Mouse (Mus musculus) ovary, postnatal 14 days (tissue): Measurements from ENCODE around the gene Gars.

Experiments
- DNase-seq: peaks from one replicate; pipeline ENCODE4 v3.0.0; 2022; ENCODE audit warnings: low spot score

The Gars gene

DNA sequence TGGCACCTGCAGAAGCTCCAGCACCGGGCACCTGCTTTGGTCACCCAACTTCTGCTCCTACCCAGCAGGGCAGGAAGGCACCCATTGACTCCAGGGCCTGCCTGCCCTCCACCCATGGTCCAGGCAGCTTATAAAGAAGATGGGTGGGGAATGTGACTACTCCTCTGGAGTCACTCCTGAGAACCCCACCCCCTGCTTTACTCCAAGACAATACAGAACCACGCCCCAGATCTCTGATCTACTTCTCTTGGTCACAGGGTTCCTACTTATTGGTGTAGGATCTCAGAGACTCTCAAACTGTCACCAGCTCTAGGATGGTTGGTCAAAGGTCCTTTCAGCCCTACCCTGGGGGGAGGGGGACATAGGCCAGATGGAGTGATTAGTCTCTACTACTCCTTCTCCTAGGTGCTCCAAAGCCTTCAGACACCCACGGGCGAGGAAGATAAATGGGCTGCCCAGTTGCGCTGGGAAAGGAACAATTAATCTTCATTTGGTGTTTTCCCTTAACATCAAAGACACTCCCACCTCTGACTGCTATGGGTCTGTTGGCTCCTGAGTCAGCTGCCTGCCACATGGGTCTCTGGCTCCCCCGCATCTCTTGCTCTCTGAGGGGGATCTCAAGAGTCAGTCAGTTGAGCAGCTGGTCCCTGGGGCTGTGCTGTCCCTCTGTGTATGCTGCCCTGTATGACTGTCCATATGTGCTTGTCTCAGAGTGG, 55.8 kb downstream of the Gars start:
- DNase-seq = no peak

DNA sequence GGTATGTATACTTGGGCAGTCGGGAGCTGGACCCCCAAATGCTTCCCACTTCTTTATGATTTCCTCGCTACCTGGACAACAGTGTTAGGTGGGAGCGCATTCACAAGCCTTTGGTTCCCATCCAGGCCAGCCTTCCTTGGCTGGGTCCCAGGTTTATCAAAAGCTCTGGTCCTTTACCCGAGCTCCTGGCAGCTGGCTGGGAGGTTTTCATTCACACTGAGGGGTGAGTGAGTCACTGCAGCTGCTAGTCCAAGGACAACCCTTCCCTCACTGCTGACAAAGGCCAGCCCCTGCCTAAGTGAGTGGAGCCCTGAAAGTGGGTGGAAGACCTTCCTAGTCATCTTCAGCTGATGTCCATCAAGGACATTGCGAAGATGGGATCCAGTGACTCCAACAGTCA, 60.2 kb downstream of the Gars start:
- DNase-seq = peak; percentile 7

DNA sequence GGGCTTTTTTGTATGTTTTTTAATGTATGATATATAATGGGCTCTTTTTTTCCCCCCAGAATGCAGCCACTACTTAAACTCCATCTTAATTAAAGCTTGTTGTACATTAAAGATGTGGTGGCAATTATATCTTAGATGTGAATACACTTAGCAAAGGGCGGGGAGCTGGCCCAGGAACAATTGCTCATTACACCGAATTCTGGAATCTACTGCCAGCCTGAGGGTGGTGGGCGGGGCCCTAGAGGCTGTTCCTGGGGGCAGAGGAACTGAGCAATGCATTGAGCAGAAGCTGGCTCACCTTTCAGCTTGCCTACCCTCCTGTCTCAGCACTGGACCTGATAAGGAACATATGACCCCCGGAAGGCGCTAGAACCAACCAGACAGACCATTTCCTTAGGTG, 60.8 kb downstream of the Gars start:
- DNase-seq = no peak

DNA sequence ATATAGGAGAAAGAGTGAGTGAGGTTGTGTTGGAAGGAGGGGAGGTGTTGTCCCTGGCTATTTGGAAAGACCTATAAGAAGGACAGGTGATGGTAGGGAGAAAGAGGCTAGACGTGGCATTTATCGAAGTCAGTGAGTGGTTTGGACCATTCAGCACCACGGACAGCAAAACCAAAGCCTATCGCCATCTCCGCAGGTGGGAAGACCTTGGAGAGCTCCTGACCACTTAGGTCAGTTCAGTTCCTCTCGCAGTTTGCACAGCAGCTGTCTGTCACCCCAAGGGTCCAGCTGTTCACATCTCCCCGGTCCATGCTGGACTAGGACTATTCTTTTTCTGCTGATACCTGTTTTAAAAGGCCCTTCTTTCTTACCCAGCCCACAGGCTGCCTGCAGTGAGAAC, 70.6 kb downstream of the Gars start:
- peak; percentile 43 for DNase-seq

DNA sequence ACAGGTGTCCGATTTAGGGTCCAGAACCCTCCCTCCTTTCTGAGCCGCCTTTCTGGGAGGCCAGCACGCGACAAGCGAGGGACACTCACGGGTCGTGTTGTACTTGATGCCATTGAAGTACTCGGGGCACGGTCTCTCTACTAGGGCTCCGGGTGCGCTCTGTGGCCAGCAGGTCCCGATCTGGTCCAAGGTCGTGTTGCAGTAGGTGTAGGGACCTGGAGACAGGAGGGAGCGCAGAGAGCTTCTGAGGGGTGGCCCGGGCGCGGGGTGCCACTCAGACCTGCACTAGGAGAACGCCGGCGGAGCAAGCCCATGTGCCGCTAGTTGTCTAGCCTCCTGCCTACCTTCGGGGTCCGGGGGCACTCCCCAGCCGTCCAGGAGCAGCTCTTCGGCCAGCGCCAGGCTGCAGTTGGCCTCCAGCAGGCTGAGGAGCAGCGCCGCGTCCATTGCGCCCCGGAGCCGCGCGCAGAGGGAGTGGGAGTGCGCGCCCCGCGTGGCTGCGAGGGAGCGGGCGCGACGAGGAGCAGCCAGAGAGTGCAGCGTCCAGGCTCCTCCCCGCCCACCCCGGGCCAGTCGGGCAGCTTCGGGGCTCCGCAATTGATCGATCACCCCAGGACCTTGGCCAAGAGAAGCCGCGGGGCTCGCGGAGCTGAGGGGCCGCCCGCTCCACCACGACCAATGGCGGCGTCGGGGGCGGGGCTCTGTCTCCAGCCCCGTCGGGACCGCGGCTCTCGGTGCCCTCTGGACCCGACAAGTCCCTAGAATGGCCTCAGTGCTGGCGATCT, 79.7 kb downstream of the Gars start:
- no peak for DNase-seq

DNA sequence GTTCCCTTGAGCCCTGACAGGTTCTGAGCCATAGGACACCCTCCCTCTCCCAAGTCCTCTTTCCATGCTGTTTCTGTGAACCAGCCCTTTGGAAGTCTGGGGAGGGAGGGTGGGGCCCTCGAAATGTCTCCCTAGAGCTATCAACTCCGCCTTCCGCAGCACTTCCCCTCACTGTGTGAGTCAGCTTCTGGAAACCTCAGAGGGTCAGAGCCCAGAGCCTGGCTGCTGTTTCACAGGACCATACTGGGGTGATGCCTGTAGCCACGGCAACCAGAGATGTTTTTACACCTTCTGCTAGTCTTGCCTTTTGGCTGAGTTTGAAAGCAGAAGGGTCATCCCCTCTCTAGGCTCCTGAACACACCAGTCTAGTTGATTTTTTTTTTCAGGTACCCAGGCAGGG, 85.2 kb downstream of the Gars start:
- DNase-seq = no peak

DNA sequence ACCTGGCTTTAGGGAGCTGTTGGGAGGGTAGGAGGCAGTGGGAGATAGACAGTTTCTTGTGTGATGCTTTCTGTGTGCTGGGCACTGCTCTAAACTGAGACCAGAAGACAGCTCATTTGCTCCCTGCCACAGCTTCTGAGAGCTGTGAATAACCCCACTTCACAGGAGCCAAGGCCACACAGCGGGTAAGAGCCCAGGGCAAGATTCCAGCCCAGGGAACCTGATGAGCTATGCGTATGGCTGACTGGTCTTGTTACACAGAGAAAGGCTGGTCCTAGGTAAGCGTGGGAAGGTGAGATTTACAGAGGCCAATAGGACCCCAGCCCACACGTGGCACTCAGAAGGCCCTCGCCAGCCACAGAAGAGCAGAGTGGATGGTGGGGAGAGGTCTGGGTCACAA, 88.8 kb downstream of the Gars start:
- no peak for DNase-seq

DNA sequence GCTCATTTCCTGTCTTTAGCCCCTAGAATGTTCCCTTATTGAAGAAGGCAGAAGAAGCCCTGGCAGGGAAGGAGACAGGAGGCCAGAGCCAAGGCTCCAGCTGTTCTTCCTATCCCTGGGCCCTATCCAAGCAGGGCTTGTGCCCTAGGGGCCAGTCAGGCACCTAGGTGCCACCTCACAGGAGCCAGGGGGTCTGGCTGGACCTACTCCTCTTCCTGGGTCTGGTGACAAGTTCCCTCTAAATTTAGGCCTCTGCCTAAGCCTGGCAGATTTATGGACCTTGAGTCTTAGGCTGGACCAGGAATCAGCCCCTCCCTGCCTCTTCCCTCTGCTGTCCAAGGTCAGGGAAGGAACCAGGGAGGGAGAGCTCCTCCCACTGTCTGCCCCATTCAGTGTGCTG, 90.6 kb downstream of the Gars start:
- no peak for DNase-seq
